Mouse (Mus musculus): ENCODE measurements around the gene Fbxo48. TPM values are rescaled to one million over a fixed set of nuclear protein-coding genes. Genes with fewer than 3 reads are reported as not detected.

The Fbxo48 gene
- under 1 TPM; 0.75 to 0.81 TPM for polyA plus RNA-seq (2017; shearing (Covaris generic))

DNA sequence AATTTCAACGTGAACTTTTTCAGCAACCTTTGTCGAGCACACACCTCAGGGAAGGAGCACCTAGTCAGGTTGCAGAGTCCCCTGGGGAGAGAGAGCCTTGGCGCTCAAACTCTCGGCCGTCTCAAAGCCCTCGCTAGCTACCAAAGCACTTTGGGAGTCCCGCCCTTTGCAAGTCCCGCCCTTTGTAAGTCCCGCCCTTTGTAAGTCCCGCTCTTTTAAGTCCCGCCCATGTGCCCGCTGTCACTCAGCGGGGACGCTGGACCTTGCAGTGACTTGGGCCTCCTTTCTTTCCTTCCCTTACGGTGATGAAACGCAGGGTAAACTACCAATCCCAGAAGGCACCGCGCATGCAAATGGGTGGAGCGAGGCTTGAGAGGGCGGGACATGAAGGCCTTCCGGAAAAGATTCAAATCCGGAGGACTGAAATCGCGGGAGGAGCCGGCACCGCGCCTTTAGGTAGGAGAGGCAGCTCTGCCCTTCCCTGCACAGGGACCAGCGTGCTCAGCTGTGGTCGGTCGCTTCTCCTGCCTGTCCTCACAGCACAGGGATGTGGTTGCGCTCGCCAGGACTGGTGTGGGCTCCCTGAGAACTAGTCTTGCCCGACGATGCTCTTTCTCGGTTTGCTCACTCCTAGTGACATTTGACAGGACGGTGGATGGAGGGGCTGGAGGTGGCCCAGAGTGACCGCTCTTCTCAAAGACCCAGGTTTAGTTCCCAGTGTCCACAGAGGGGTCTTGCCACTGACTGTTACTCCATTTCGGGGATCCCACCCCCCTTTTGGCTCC lies at the start of gene Fbxo48:
Gene Fbxo48 (plus strand): TSS at position 400 of the 785 bp plus-strand sequence.

Other genes starting within 250 kb of the Fbxo48 start
- 1 to 10 TPM in 1 of 2 experiments, under 1 TPM in 1; 0.02 to 1.4 TPM for gene Egfr, start 199.2 kb upstream of the Fbxo48 start, polyA plus RNA-seq (2017; shearing (Covaris generic))
- 1 to 10 TPM; 3.5 to 4.0 TPM for gene Cnrip1, start 100.2 kb downstream of the Fbxo48 start, polyA plus RNA-seq (2017; shearing (Covaris generic))
- gene Plek, start 101.0 kb downstream of the Fbxo48 start, polyA plus RNA-seq (2017; shearing (Covaris generic)) = 1 to 10 TPM; 4.7 to 5.7 TPM
- 100 to 1,000 TPM in 1 of 2 experiments, 10 to 100 TPM in 1; 93.5 to 106 TPM for gene Ppp3r1, start 207.9 kb downstream of the Fbxo48 start, polyA plus RNA-seq (2017; shearing (Covaris generic))
- gene Wdr92, start 230.7 kb downstream of the Fbxo48 start, polyA plus RNA-seq (2017; shearing (Covaris generic)) = 10 to 100 TPM; 23.0 to 29.9 TPM

Data from activated CD4-positive, CD25-positive, alpha-beta regulatory T cell (primary cell).